Mouse (Mus musculus) limb, embryonic 12.5 days (tissue): Measurements from ENCODE around the gene 2010111I01Rik. TPM values are rescaled to one million over a fixed set of nuclear protein-coding genes. Genes with fewer than 3 reads are reported as not detected.

Source experiments
- ATAC-seq: fragments of 200-750 bp; cut with Nextera tagmentation; 2 replicates; pipeline ENCODE4 v1.8.0; 2017; ENCODE audit warnings: low read depth, moderate TSS enrichment; ENCODE audit not compliant: insufficient number of reproducible peaks, insufficient read depth, low FRiP score, low TSS enrichment
- H3K27ac ChIP-seq: fragments of 300-500 bp; sonication (generic); 2 replicates; pipeline ENCODE4 v1.5.1; 2016; ENCODE audit warnings: mild to moderate bottlenecking, moderate library complexity
- H3K27me3 ChIP-seq: fragments of 300-500 bp; sonication (generic); 2 replicates; pipeline ENCODE4 v1.6.1; 2016; ENCODE audit warnings: mild to moderate bottlenecking, moderate library complexity
- H3K36me3 ChIP-seq: fragments of 300-500 bp; sonication (generic); 2 replicates; pipeline ENCODE4 v1.6.1; 2016; ENCODE audit warnings: mild to moderate bottlenecking, moderate library complexity
- H3K4me1 ChIP-seq: fragments of 300-500 bp; sonication (generic); replicated peaks from 2 replicates; pipeline ENCODE4 v1.6.1; 2016
- H3K4me2 ChIP-seq: fragments of 300-500 bp; sonication (generic); 2 replicates; pipeline ENCODE4 v1.6.1; 2016; ENCODE audit warnings: mild to moderate bottlenecking, moderate library complexity
- H3K4me3 ChIP-seq: fragments of 300-500 bp; sonication (generic); replicated peaks from 2 replicates; pipeline ENCODE4 v1.5.1; 2016; ENCODE audit warnings: mild to moderate bottlenecking
- H3K9ac ChIP-seq: fragments of 300-500 bp; sonication (generic); replicated peaks from 2 replicates; pipeline ENCODE4 v1.6.1; 2016; ENCODE audit warnings: mild to moderate bottlenecking, moderate library complexity
- H3K9me3 ChIP-seq: fragments of 300-500 bp; sonication (generic); 2 replicates; pipeline ENCODE4 v1.6.1; 2016; ENCODE audit warnings: mild to moderate bottlenecking, moderate library complexity
- WGBS: fragments of 180-500 bp; shearing (Covaris S2); methylation state at CpG from one replicate; pipeline ENCODE4 v1.1.7; 2016; 5-methylcytosine and 5-hydroxymethylcytosine counted together
- polyA plus RNA-seq: library from polyadenylated mRNA; unstranded; fragments of >200 nt; fragmentation: Nextera tagmentation; extraction: Ambion mirVana; gene quantifications from 2 replicates; pipeline ENCODE4 v1.2.1, GENCODE M21; 2016

Gene 2010111I01Rik
- polyA plus RNA-seq, 1 experiment from 2014 or later = 207 TPM

DNA sequence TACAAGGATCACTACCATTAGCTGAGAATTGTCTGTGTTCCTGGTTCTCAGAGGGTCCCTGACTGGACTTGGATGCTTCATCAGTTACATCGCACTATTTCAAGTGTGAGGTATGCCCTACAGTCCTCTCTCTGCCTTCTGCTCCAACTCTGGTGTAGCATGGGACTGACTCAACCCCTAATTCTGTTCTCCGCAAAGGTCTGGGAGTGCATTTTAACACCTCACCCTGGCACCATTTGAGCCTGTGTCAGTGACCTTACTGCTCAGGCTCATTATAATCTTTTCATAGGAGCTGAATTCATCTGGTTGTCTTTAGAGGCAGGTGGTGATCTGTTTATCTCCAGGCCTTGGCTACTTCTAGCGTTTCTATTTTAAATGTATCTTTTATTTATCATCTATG, 154.0 kb downstream of the 2010111I01Rik start:
- no peak overlapping the region for H3K4me3 ChIP-seq
- no peak overlapping the region for H3K27ac ChIP-seq
- H3K27me3 ChIP-seq = no peaks in the 10 kb centered on the region
- 87% methylated on average over 3 of the region's 3 CpGs for WGBS
- no peaks in the 10 kb centered on the region for H3K9me3 ChIP-seq
- no peaks in the 10 kb centered on the region for H3K36me3 ChIP-seq
- H3K4me1 ChIP-seq = peaks cover 7% of the 10 kb centered on the region; the same call in 1 of the 2 replicates
- no peak for ATAC-seq
- no peak overlapping the region for H3K9ac ChIP-seq
- H3K4me2 ChIP-seq = no peak overlapping the region

DNA sequence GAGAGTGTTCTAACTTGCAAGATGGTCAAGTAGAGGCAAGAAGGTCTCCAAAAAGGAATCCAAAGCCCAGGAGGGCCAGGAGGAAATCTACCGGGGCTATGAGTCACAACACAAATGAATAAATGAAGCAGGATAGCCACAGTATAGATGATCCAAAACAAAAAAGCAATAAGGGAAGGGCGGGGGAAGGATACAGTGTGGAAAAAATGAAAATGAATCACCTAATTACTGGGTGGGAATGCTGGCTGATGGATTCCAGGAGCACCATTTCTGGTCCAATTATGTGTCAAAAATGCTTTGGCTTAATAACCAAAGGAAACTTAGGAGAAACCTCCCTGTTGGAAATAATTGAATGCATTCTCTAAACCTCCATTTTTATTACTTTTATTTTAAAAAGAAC, 155.6 kb downstream of the 2010111I01Rik start:
- ATAC-seq = no peak
- WGBS = 85% methylated on average over 2 of the region's 2 CpGs
- H3K27ac ChIP-seq = no peak overlapping the region

DNA sequence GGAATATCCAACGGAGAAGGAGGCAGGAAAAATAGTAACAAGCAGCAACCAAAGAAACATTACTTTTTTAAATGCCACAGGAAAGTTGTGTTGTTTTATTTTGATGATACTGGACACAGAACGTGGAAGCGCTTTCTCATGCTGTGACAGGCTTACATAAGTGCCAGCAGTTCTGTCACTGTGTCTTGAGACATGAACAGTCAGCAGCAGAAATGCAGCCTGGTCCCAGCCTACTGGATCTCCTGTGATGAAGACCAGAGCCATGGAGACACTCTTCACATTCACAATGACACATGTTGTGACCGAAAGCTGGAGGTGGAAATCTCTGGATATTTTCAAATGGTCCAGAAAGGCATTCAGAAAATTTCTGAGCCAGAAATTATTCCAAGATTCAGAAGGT, 157.1 kb downstream of the 2010111I01Rik start:
- Histone ChIP-seq H3K4me3 (no peak overlapping the region), H3K4me1 (no peaks in the 10 kb centered on the region; the same call in 1 of the 2 replicates), H3K9me3 (0 out of 2 replicates have a peak, but pooled peaks cover 2% of the 10 kb centered on the region), H3K9ac (no peak overlapping the region), H3K4me2 (no peak overlapping the region), H3K36me3 (no peaks in the 10 kb centered on the region), H3K27me3 (no peaks in the 10 kb centered on the region), H3K27ac (no peak overlapping the region)
- WGBS = 89% methylated on average over 4 of the region's 4 CpGs
- no peak for ATAC-seq

More for the DNA sequence above, 155.6 kb downstream of the 2010111I01Rik start:
- no peaks in the 10 kb centered on the region for H3K27me3 ChIP-seq
- H3K4me2 ChIP-seq = no peak overlapping the region
- no peaks in the 10 kb centered on the region; the same call in 1 of the 2 replicates for H3K4me1 ChIP-seq
- no peaks in the 10 kb centered on the region for H3K36me3 ChIP-seq
- no peak overlapping the region for H3K9ac ChIP-seq
- no peaks in the 10 kb centered on the region for H3K9me3 ChIP-seq
- no peak overlapping the region for H3K4me3 ChIP-seq

DNA sequence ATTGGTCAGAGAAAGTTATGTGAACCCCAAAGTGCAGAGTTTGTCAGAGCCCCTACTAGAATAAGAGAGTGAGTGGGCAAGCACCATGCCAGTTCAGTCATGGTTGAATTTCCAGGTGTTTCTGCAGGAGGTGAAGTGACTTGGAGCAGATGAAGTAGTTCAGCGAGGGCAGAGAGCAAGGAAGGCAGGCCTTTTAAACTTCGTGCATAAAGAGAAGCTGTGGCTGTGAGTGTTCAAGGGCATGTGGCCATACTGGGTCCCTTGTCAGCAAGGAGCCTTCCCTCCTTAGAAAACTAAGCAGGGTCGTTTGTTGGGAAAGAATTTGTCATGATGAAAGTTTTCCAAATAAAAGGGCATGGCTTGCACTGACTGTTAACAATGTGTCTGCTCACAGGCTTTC, 161.5 kb downstream of the 2010111I01Rik start:
- no peak for ATAC-seq
- Histone ChIP-seq H3K4me3 (no peak overlapping the region), H3K27me3 (no peaks in the 10 kb centered on the region), H3K4me2 (no peak overlapping the region), H3K4me1 (no peaks in the 10 kb centered on the region; the same call in 1 of the 2 replicates), H3K9me3 (peaks cover 18% of the 10 kb centered on the region), H3K36me3 (peaks cover 6% of the 10 kb centered on the region; the same call in 1 of the 2 replicates), H3K9ac (no peak overlapping the region), H3K27ac (no peak overlapping the region)
- WGBS = 47% methylated on average over 3 of the region's 3 CpGs

DNA sequence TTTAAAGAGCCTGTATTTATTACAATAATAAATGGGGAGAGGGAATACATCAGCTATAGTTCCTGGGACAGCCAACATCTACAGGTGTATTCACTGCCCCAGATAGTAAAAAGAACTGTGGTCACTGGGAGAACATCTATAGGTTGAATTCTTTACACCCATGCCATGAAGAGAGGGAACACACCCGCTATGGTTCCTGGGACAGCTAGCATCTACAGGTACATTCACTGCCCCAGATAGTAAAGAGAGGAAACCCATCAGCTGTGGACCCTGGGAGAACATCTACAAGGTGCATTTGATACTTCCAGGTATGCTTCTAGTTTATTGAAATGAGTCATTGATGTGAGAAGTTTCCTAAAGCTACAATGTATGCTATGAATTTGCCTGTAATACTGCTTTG, 162.8 kb downstream of the 2010111I01Rik start:
- H3K36me3 ChIP-seq = peaks cover 6% of the 10 kb centered on the region; the same call in 1 of the 2 replicates
- H3K9ac ChIP-seq = no peak overlapping the region
- WGBS = 84% methylated on average over 1 of the region's 1 CpGs
- no peaks in the 10 kb centered on the region for H3K27me3 ChIP-seq
- no peak overlapping the region for H3K4me3 ChIP-seq
- no peaks in the 10 kb centered on the region for H3K4me1 ChIP-seq
- H3K27ac ChIP-seq = no peak overlapping the region
- H3K4me2 ChIP-seq = no peak overlapping the region
- H3K9me3 ChIP-seq = peaks cover 18% of the 10 kb centered on the region
- no peak for ATAC-seq

DNA sequence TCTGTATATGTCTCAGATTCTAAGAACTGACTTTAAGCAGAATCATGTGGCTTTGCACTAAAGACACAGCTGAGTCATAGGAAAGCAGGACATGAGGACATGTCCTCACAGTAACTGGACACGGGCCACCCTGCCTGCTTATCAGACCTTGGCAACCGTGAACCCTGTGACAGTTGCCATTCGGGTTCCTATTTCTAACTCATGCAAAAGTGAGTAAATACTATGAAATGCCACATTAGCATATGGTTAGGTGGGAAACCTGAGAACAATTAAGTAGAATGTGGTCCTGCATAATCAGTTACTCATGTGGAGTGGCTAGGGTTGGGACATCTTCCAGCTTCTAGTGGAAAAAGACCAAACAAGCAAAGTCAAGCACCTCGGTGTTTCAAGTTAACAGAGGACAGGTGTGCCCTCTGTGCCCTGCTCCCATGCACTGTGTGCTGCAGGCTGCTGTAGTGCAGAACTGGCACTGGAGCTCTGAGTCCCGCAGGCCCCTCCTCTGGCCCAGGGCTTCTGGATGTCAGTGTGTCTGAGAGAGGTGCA, 170.3 kb downstream of the 2010111I01Rik start:
- WGBS = 71% methylated on average over 5 of the region's 5 CpGs
- Histone ChIP-seq H3K4me3 (no peak overlapping the region), H3K36me3 (no peaks in the 10 kb centered on the region), H3K4me1 (peaks cover 6% of the 10 kb centered on the region; the same call in 1 of the 2 replicates), H3K27ac (no peak overlapping the region; the same call in 1 of the 2 replicates), H3K27me3 (no peaks in the 10 kb centered on the region), H3K4me2 (no peak overlapping the region), H3K9ac (no peak overlapping the region), H3K9me3 (no peaks in the 10 kb centered on the region)
- ATAC-seq = no peak

DNA sequence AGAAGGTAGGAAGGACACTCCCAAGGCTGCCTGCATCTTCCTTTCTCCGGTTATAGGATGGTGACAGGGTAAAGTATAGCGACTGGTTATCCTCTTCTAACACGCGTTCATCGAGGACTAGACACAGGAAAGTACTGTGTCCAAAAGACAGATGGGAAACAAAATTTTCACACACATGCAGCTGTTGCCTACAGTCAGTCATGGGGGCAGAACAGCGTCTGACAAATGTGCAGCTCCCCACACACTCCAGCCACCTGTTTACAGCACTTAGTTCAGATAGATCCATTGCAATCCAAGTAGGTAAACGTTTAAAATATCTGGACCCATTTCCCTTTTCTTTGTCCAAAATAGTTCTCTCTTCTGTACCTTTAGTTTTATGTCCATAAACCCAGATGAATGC, 171.3 kb downstream of the 2010111I01Rik start:
- no peak overlapping the region for H3K9ac ChIP-seq
- no peak for ATAC-seq
- no peak overlapping the region for H3K4me3 ChIP-seq
- H3K36me3 ChIP-seq = no peaks in the 10 kb centered on the region
- no peak overlapping the region for H3K4me2 ChIP-seq
- H3K27me3 ChIP-seq = no peaks in the 10 kb centered on the region
- WGBS = 89% methylated on average over 7 of the region's 7 CpGs
- no peaks in the 10 kb centered on the region for H3K9me3 ChIP-seq
- peaks cover 11% of the 10 kb centered on the region; the same call in 1 of the 2 replicates for H3K4me1 ChIP-seq
- H3K27ac ChIP-seq = peak overlapping the region; percentile 30; the same call in 1 of the 2 replicates

DNA sequence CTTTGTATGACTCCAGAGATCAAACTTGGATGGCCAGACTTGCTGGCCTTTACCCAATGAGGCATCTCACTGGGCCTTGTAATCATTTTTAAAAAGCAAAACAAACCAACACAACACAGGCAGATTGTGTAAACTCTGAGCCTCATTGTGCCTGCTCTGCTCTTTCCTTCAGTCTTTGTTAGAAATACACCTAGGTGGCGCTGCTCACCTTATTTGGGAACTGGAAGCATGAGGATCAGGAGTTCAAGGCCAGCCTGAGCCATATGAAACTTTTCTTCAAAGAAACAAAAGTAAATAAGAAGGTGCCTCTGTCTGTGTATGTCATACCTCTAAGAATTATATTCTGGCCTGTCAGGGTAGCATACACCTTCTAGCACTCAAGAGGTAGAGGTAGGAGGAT, 172.1 kb downstream of the 2010111I01Rik start:
- no peaks in the 10 kb centered on the region for H3K36me3 ChIP-seq
- H3K4me2 ChIP-seq = no peak overlapping the region
- no peak overlapping the region for H3K9ac ChIP-seq
- no peak for ATAC-seq
- WGBS = 74% methylated on average over 1 of the region's 1 CpGs
- no peak overlapping the region for H3K4me3 ChIP-seq
- no peaks in the 10 kb centered on the region for H3K27me3 ChIP-seq
- no peak overlapping the region for H3K27ac ChIP-seq
- no peaks in the 10 kb centered on the region for H3K9me3 ChIP-seq
- H3K4me1 ChIP-seq = peaks cover 11% of the 10 kb centered on the region; the same call in 1 of the 2 replicates

DNA sequence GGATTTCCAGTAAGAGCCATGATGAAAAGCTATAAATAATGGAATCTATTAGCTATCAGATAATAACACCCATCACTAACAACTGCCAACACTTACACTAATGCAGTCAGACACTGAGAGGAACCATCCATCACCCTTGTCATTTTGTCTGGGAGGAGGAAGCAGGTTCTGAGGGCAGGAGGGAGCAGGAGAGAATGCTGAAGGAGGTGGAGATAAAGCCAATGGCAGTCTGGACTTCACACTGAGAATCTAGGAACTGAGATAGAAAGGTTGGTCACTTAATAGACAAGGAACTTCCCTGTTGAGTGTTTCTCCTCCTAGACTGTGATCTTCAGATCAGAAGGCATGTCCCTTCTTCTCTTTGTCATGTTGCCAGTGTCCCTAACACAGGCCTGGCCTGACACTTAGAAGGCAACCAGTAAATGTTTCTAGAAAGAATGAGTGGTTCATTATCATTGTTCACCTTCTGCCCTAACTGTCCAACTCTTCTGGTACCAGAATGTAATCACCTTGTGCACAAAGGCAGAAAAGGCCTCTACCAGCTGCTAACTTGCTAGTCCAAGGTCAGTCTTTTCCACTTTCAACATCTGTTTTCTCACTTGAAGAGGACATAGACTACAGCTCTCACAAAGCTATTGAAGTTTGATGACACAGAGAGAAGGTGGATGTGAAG, 173.8 kb downstream of the 2010111I01Rik start:
- no peak overlapping the region for H3K4me2 ChIP-seq

DNA sequence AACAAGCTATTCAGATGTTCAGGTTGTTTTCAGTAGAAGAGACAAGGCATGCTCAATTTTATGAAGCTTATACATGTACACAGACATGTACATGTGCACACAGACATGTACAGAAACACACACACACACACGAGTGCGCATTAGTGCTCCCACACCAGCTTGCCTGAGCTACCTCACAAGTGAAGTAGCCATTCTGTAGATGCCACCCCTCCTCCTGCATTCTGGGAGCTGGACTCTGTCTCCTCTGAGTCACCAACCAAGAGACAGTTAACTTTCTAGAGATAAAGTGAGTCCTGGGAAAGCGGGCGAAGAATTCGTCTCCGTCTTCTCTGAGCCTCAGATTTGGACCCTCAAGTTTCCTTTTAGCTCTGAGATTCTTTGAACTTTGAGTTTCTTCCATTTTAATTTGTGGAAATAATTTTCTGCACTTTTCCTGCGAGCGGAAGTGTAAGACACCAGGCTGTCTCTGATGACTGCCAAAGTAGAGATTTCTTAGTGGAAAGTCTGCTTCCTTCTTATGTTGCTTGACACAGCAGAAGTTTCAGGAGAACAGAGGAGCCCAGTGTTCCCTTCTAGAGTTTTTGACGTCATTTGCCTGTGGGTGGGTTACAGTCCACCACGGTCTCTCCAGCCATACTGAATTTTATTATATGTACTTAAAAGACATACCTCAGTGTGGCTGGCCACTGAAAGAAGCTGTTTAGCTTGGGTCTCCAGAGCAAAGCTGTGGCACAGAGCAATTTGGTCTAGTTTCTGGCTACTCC, 175.0 kb downstream of the 2010111I01Rik start:
- Histone ChIP-seq H3K4me1 (peaks cover 11% of the 10 kb centered on the region; the same call in 1 of the 2 replicates), H3K27ac (peak overlapping the region; percentile 89)
- WGBS = 73% methylated on average over 10 of the region's 10 CpGs

More for the DNA sequence above, 173.8 kb downstream of the 2010111I01Rik start:
- Histone ChIP-seq H3K9ac (no peak overlapping the region), H3K27ac (no peak overlapping the region), H3K9me3 (no peaks in the 10 kb centered on the region), H3K27me3 (no peaks in the 10 kb centered on the region), H3K4me1 (peaks cover 11% of the 10 kb centered on the region; the same call in 1 of the 2 replicates), H3K4me3 (no peak overlapping the region), H3K36me3 (no peaks in the 10 kb centered on the region)
- no peak for ATAC-seq

DNA sequence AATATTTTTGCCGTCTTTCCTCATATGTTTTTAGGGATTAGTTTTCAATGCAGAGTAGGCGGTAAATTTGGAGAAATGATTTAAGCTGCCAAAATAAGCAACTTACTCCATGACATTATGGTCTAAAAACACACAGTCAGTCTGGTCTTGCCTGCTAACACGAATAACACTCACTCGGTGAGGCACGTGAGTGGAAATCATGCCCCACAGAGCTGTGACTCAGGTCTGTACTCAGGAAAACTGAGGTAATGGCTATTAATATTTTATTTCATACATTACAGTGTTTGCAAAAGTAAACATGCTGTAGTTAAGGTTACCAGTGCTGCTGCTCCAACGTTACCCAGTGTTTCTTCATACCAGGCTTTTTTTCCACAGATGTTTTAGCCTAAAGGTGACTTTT, 176.1 kb downstream of the 2010111I01Rik start:
- H3K27ac ChIP-seq = peak overlapping the region; percentile 89
- WGBS = 78% methylated on average over 6 of the region's 6 CpGs
- H3K27me3 ChIP-seq = no peaks in the 10 kb centered on the region
- ATAC-seq = no peak
- no peaks in the 10 kb centered on the region for H3K9me3 ChIP-seq
- no peak overlapping the region for H3K9ac ChIP-seq
- peaks cover 10% of the 10 kb centered on the region for H3K4me1 ChIP-seq
- H3K4me3 ChIP-seq = no peak overlapping the region
- H3K36me3 ChIP-seq = no peaks in the 10 kb centered on the region
- H3K4me2 ChIP-seq = no peak overlapping the region

More for the DNA sequence above, 175.0 kb downstream of the 2010111I01Rik start:
- peak; percentile 81 for ATAC-seq
- Histone ChIP-seq H3K9me3 (no peaks in the 10 kb centered on the region), H3K9ac (no peak overlapping the region), H3K4me3 (no peak overlapping the region), H3K4me2 (no peak overlapping the region), H3K36me3 (no peaks in the 10 kb centered on the region), H3K27me3 (no peaks in the 10 kb centered on the region)
